Mouse (Mus musculus) megakaryocyte, embryonic 14.5 days (primary cell): Measurements from ENCODE around the gene Vstm2b.

Experiments
- FLI1 ChIP-seq: IDR thresholded peaks from 2 replicates; pipeline ENCODE4 v1.6.1; 2012; ENCODE audit warnings: low read length, inconsistent platforms, mixed read lengths
- GATA1 ChIP-seq: IDR thresholded peaks from 3 replicates; pipeline ENCODE4 v1.6.1; 2012; ENCODE audit warnings: mixed read lengths, low read length, inconsistent platforms, borderline replicate concordance

DNA sequence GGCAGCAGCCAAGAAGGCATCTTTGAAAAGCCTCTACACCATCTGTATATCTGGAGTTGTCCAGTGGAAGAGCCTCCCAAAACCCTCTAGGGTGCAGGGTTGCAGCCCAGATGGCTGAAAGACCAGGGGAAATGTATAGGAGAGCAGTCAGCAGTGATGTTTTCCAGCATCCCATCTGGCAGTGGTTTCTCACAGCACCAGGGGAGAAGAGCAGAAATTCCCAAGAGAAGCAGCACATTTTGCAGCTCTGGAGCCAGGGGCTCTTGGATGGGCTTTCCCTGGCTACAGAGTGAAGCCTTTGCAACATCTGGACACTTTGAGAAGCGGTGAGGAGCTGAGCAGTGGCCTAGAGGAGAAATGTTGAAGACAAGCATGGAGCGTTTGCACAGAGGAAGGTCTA, 30.3 kb downstream of the Vstm2b start:
- TF ChIP-seq GATA1 = no peak
- TF ChIP-seq FLI1 = no peak
